17 mouse cellular contexts compared by ENCODE assay signal in genomic region chr5:130177871-130178270, GRCm38 (mm10). TPM values are rescaled to one million over a fixed set of nuclear protein-coding genes. Genes with fewer than 3 reads are reported as not detected.
DNase-seq lines count a peak whose midpoint lies in the region; ATAC-seq lines count a peak whose summit lies in the region.
"Had no signal": no experiment of that assay in that cellular context is flagged by ENCODE, and none has a peak within 500 bp of the region (broad histone marks: within the 10 kb centered on the region; RNA-seq: fewer than 3 reads in every experiment).

No protein-coding gene starts in this region.

- H3K9me3 ChIP-seq in embryonic facial prominence, embryonic 11.5 days (replicated peaks; ENCODE audit: control insufficient read depth, low read length) = no peaks in the 10 kb centered on the region
- H3K9me3 ChIP-seq in lung, embryonic 15.5 days = no peaks in the 10 kb centered on the region
- H3K9me3 ChIP-seq: hindbrain, embryonic 12.5 days; midbrain, embryonic 10.5 days had no signal

- H3K9ac ChIP-seq in embryonic facial prominence, embryonic 11.5 days (replicated peaks; ENCODE audit: low read length) = no peak overlapping the region
- H3K9ac ChIP-seq in lung, embryonic 15.5 days = no peak overlapping the region
- H3K9ac ChIP-seq: hindbrain, embryonic 12.5 days; liver, embryonic 14.5 days had no signal

- no peaks in the 10 kb centered on the region for H3K4me1 ChIP-seq in embryonic facial prominence, embryonic 11.5 days (ENCODE audit: control insufficient read depth, insufficient read depth, low read length)
- peaks cover 27% of the 10 kb centered on the region for H3K4me1 ChIP-seq in lung, embryonic 15.5 days

- H3K27ac ChIP-seq in embryonic facial prominence, embryonic 11.5 days (replicated peaks; ENCODE audit: low read depth, low read length) = no peak overlapping the region
- peak overlapping the region; percentile 57; the same call in 1 of the 2 replicates for H3K27ac ChIP-seq in lung, embryonic 15.5 days
- H3K27ac ChIP-seq: hindbrain, embryonic 12.5 days; layer of hippocampus, adult 2 months; liver, embryonic 14.5 days; midbrain, embryonic 10.5 days had no signal

- no peaks in the 10 kb centered on the region for H3K36me3 ChIP-seq in embryonic facial prominence, embryonic 11.5 days (replicated peaks; ENCODE audit: control insufficient read depth, insufficient read depth, low read depth, low read length)
- H3K36me3 ChIP-seq in lung, embryonic 15.5 days = no peaks in the 10 kb centered on the region
- H3K36me3 ChIP-seq: hindbrain, embryonic 12.5 days; midbrain, embryonic 10.5 days had no signal

- H3K27me3 ChIP-seq in embryonic facial prominence, embryonic 11.5 days (ENCODE audit: control insufficient read depth, insufficient read depth, low read length) = no peaks in the 10 kb centered on the region
- no peaks in the 10 kb centered on the region for H3K27me3 ChIP-seq in lung, embryonic 15.5 days
- H3K27me3 ChIP-seq: hindbrain, embryonic 12.5 days had no signal

- no peak for ATAC-seq in embryonic facial prominence, embryonic 11.5 days (replicated peaks; ENCODE audit: insufficient number of reproducible peaks, low FRiP score, low TSS enrichment, low read depth)
- peak; percentile 50; the same call in 1 of the 2 replicates for ATAC-seq in lung, embryonic 15.5 days (ENCODE audit: borderline replicate concordance, extremely low read depth, low FRiP score, low TSS enrichment)
- ATAC-seq: inflammation-experienced regulatory T-cells, adult 6 months had no signal

- DNase-seq in lung, adult 18-20 months = peak; percentile 52 to 74
- no peak for DNase-seq in lung, postnatal 14 days
- peak; percentile 20 for DNase-seq in embryonic facial prominence, embryonic 11.5 days (ENCODE audit: low spot score)
- DNase-seq in retina, postnatal 1 day = peak; percentile 6
- no peak for DNase-seq in testis, postnatal 10 days (ENCODE audit: low spot score)
- DNase-seq in right cerebral cortex, adult 18-20 months = no peak
- DNase-seq: cerebellum, adult 11 months; cerebellum, postnatal 25 days; gastrocnemius, postnatal 14 days; left cerebral cortex, postnatal 4 days; right cerebral cortex, postnatal 25 days had no signal

- H3K4me2 ChIP-seq in embryonic facial prominence, embryonic 11.5 days (ENCODE audit: low read depth, low read length) = no peak overlapping the region
- H3K4me2 ChIP-seq in lung, embryonic 15.5 days = no peak overlapping the region
- H3K4me2 ChIP-seq: hindbrain, embryonic 12.5 days had no signal

- H3K4me3 ChIP-seq in embryonic facial prominence, embryonic 11.5 days (ENCODE audit: low read depth, low read length) = no peak overlapping the region
- H3K4me3 ChIP-seq in lung, embryonic 15.5 days = no peak overlapping the region
- H3K4me3 ChIP-seq: hindbrain, embryonic 12.5 days; layer of hippocampus, adult 2 months; midbrain, embryonic 10.5 days had no signal

- WGBS in embryonic facial prominence, embryonic 11.5 days = 64% methylated on average over 4 of the region's 4 CpGs
- 51% methylated on average over 4 of the region's 4 CpGs for WGBS in lung, embryonic 15.5 days

RNA-seq across cellular contexts. Expression of gene Rabgef1, which starts 6.3 kb away (rescaled TPM):
- 23.6 and 25.1 TPM in 2 replicates for polyA plus RNA-seq in embryonic facial prominence, embryonic 11.5 days (2014; fragmentation: Nextera tagmentation; extraction: Ambion mirVana)
- 27.1 and 27.7 TPM in 2 replicates for polyA plus RNA-seq in lung, embryonic 15.5 days (2015; fragmentation: Nextera tagmentation; extraction: Ambion mirVana)

RNA-seq across cellular contexts. Expression of gene Kctd7, which starts 33.2 kb away (rescaled TPM):
- 4.9 and 5.0 TPM in 2 replicates for polyA plus RNA-seq in embryonic facial prominence, embryonic 11.5 days (2014; fragmentation: Nextera tagmentation; extraction: Ambion mirVana)
- polyA plus RNA-seq in lung, embryonic 15.5 days (2015; fragmentation: Nextera tagmentation; extraction: Ambion mirVana) = 5.8 and 6.5 TPM in 2 replicates

RNA-seq across cellular contexts. Expression of gene Tmem248, which starts 39.0 kb away (rescaled TPM):
- polyA plus RNA-seq in embryonic facial prominence, embryonic 11.5 days (2014; fragmentation: Nextera tagmentation; extraction: Ambion mirVana) = 34.5 and 37.1 TPM in 2 replicates
- polyA plus RNA-seq in lung, embryonic 15.5 days (2015; fragmentation: Nextera tagmentation; extraction: Ambion mirVana) = 33.6 and 39.6 TPM in 2 replicates

Comparison
In these comparisons a context has a peak if more than half of its experiments do, and no peak if none do; other contexts are left out.
1. DNase-seq: peak in lung, adult 18-20 months (2 of 2), embryonic facial prominence, embryonic 11.5 days (single experiment) and retina, postnatal 1 day (single experiment); none in lung, postnatal 14 days (single experiment), testis, postnatal 10 days (single experiment) and right cerebral cortex, adult 18-20 months (single experiment).